Mouse (Mus musculus): ENCODE results near the gene Tnfsf4. TPM values are rescaled to one million over a fixed set of nuclear protein-coding genes. Genes with fewer than 3 reads are reported as not detected.

The Tnfsf4 gene
- polyA plus RNA-seq, 1 experiment from 2014 or later = not detected

- no peak overlapping the region for H3K27ac ChIP-seq (ENCODE audit: low read length)
- H3K36me3 ChIP-seq (ENCODE audit: control insufficient read depth, insufficient read depth, low read length) = no peaks in the 10 kb centered on the region
- no peaks in the 10 kb centered on the region for H3K9me3 ChIP-seq (replicated peaks; ENCODE audit: control insufficient read depth, low read length, poor library complexity, severe bottlenecking)
- H3K4me2 ChIP-seq (ENCODE audit: low read length) = no peak overlapping the region
- no peak overlapping the region for H3K9ac ChIP-seq (ENCODE audit: low read depth, low read length)
- ATAC-seq = no peak
- no peak overlapping the region for H3K4me3 ChIP-seq (ENCODE audit: low read depth, low read length)
- no peaks in the 10 kb centered on the region for H3K4me1 ChIP-seq (ENCODE audit: control insufficient read depth, insufficient read depth, low read length)
- H3K27me3 ChIP-seq (ENCODE audit: control insufficient read depth, insufficient read depth, low read depth, low read length) = no peaks in the 10 kb centered on the region
- 86% methylated on average over 1 of the region's 1 CpGs for WGBS
Observed at GRCm38 (mm10) chr1:161427057-161427311, 31.8 kb downstream of the Tnfsf4 start.

GRCm38 (mm10) chr1:161435781-161436180, 40.6 kb downstream of the Tnfsf4 start:
- 87% methylated on average over 2 of the region's 2 CpGs for WGBS
- H3K4me3 ChIP-seq (ENCODE audit: low read depth, low read length) = no peak overlapping the region
- ATAC-seq = no peak
- H3K36me3 ChIP-seq (ENCODE audit: control insufficient read depth, insufficient read depth, low read length) = no peaks in the 10 kb centered on the region
- H3K9me3 ChIP-seq (replicated peaks; ENCODE audit: control insufficient read depth, low read length, poor library complexity, severe bottlenecking) = no peaks in the 10 kb centered on the region
- H3K4me1 ChIP-seq (ENCODE audit: control insufficient read depth, insufficient read depth, low read length) = no peaks in the 10 kb centered on the region
- no peaks in the 10 kb centered on the region for H3K27me3 ChIP-seq (ENCODE audit: control insufficient read depth, insufficient read depth, low read depth, low read length)
- H3K9ac ChIP-seq (ENCODE audit: low read depth, low read length) = no peak overlapping the region
- H3K4me2 ChIP-seq (ENCODE audit: low read length) = no peak overlapping the region
- H3K27ac ChIP-seq (ENCODE audit: low read length) = no peak overlapping the region

GRCm38 (mm10) chr1:161436503-161436902, 41.3 kb downstream of the Tnfsf4 start:
- no peaks in the 10 kb centered on the region for H3K36me3 ChIP-seq (ENCODE audit: control insufficient read depth, insufficient read depth, low read length)
- no peak for ATAC-seq
- 89% methylated on average over 6 of the region's 6 CpGs for WGBS
- no peak overlapping the region for H3K4me2 ChIP-seq (ENCODE audit: low read length)
- H3K27me3 ChIP-seq (ENCODE audit: control insufficient read depth, insufficient read depth, low read depth, low read length) = no peaks in the 10 kb centered on the region
- no peak overlapping the region for H3K27ac ChIP-seq (ENCODE audit: low read length)
- H3K9me3 ChIP-seq (replicated peaks; ENCODE audit: control insufficient read depth, low read length, poor library complexity, severe bottlenecking) = no peaks in the 10 kb centered on the region
- no peak overlapping the region for H3K4me3 ChIP-seq (ENCODE audit: low read depth, low read length)
- H3K4me1 ChIP-seq (ENCODE audit: control insufficient read depth, insufficient read depth, low read length) = no peaks in the 10 kb centered on the region
- no peak overlapping the region for H3K9ac ChIP-seq (ENCODE audit: low read depth, low read length)

GRCm38 (mm10) chr1:161444858-161445257, 49.6 kb downstream of the Tnfsf4 start:
- WGBS = 72% methylated on average over 7 of the region's 7 CpGs
- Histone ChIP-seq H3K27ac (ENCODE audit: low read length) (no peak overlapping the region), H3K4me2 (ENCODE audit: low read length) (no peak overlapping the region), H3K27me3 (ENCODE audit: control insufficient read depth, insufficient read depth, low read depth, low read length) (no peaks in the 10 kb centered on the region), H3K4me3 (ENCODE audit: low read depth, low read length) (no peak overlapping the region), H3K9ac (ENCODE audit: low read depth, low read length) (no peak overlapping the region), H3K36me3 (ENCODE audit: control insufficient read depth, insufficient read depth, low read length) (no peaks in the 10 kb centered on the region), H3K9me3 (replicated peaks; ENCODE audit: control insufficient read depth, low read length, poor library complexity, severe bottlenecking) (no peaks in the 10 kb centered on the region), H3K4me1 (ENCODE audit: control insufficient read depth, insufficient read depth, low read length) (no peaks in the 10 kb centered on the region)
- no peak for ATAC-seq

- Histone ChIP-seq H3K9me3 (replicated peaks; ENCODE audit: control insufficient read depth, low read length, poor library complexity, severe bottlenecking) (no peaks in the 10 kb centered on the region), H3K4me1 (ENCODE audit: control insufficient read depth, insufficient read depth, low read length) (no peaks in the 10 kb centered on the region), H3K36me3 (ENCODE audit: control insufficient read depth, insufficient read depth, low read length) (no peaks in the 10 kb centered on the region), H3K9ac (ENCODE audit: low read depth, low read length) (no peak overlapping the region), H3K4me2 (ENCODE audit: low read length) (no peak overlapping the region), H3K27me3 (ENCODE audit: control insufficient read depth, insufficient read depth, low read depth, low read length) (no peaks in the 10 kb centered on the region), H3K4me3 (ENCODE audit: low read depth, low read length) (no peak overlapping the region), H3K27ac (ENCODE audit: low read length) (no peak overlapping the region)
- ATAC-seq = no peak
- 49% methylated on average over 3 of the region's 3 CpGs for WGBS
Observed at GRCm38 (mm10) chr1:161451683-161452245, 56.6 kb downstream of the Tnfsf4 start.

- ATAC-seq = no peak
- no peaks in the 10 kb centered on the region for H3K4me1 ChIP-seq (ENCODE audit: control insufficient read depth, insufficient read depth, low read length)
- H3K4me3 ChIP-seq (ENCODE audit: low read depth, low read length) = no peak overlapping the region
- no peaks in the 10 kb centered on the region for H3K27me3 ChIP-seq (ENCODE audit: control insufficient read depth, insufficient read depth, low read depth, low read length)
- no peak overlapping the region for H3K9ac ChIP-seq (ENCODE audit: low read depth, low read length)
- no peaks in the 10 kb centered on the region for H3K36me3 ChIP-seq (ENCODE audit: control insufficient read depth, insufficient read depth, low read length)
- no peak overlapping the region for H3K27ac ChIP-seq (ENCODE audit: low read length)
- 91% methylated on average over 1 of the region's 1 CpGs for WGBS
- no peak overlapping the region for H3K4me2 ChIP-seq (ENCODE audit: low read length)
- no peaks in the 10 kb centered on the region for H3K9me3 ChIP-seq (replicated peaks; ENCODE audit: control insufficient read depth, low read length, poor library complexity, severe bottlenecking)
Observed at GRCm38 (mm10) chr1:161452250-161452649, 57.0 kb downstream of the Tnfsf4 start.

GRCm38 (mm10) chr1:161463388-161464085, 68.3 kb downstream of the Tnfsf4 start:
- WGBS = 73% methylated on average over 2 of the region's 2 CpGs
- Histone ChIP-seq H3K4me2 (ENCODE audit: low read length) (no peak overlapping the region), H3K9me3 (replicated peaks; ENCODE audit: control insufficient read depth, low read length, poor library complexity, severe bottlenecking) (no peaks in the 10 kb centered on the region), H3K36me3 (ENCODE audit: control insufficient read depth, insufficient read depth, low read length) (no peaks in the 10 kb centered on the region), H3K4me1 (ENCODE audit: control insufficient read depth, insufficient read depth, low read length) (no peaks in the 10 kb centered on the region), H3K4me3 (ENCODE audit: low read depth, low read length) (no peak overlapping the region), H3K27ac (ENCODE audit: low read length) (no peak overlapping the region), H3K9ac (ENCODE audit: low read depth, low read length) (no peak overlapping the region), H3K27me3 (ENCODE audit: control insufficient read depth, insufficient read depth, low read depth, low read length) (no peaks in the 10 kb centered on the region)
- no peak for ATAC-seq

Other genes with a start within 250 kb of the Tnfsf4 start
- gene Tex50, start 236.1 kb upstream of the Tnfsf4 start, polyA plus RNA-seq (2015; fragmentation: Nextera tagmentation; extraction: Ambion mirVana) = 1.7 and 1.8 TPM in 2 replicates
- gene Prdx6, start 144.2 kb upstream of the Tnfsf4 start, polyA plus RNA-seq (2015; fragmentation: Nextera tagmentation; extraction: Ambion mirVana) = 127 and 137 TPM in 2 replicates
- gene Tnfsf18, start 99.2 kb downstream of the Tnfsf4 start, polyA plus RNA-seq (2015; fragmentation: Nextera tagmentation; extraction: Ambion mirVana) = 0.09 TPM in 1 of 2 replicates, not detected in the other

Measured in midbrain, embryonic 16.5 days (tissue).